Mouse (Mus musculus): ENCODE data around the gene Mef2d. TPM values are rescaled to one million over a fixed set of nuclear protein-coding genes. Genes with fewer than 3 reads are reported as not detected.
"Not testable (repeated sequence)": the region's sequence is repeated elsewhere in the genome, so short reads cannot be mapped to it uniquely, and the experiment has no call there.

The Mef2d gene
- total RNA-seq, 2 experiments from 2014 or later, result 111 to 122 TPM

- intact Hi-C loops (cut with DNase I), result loop anchor here (5.0 kb wide), 1 partner anchor 38 kb away; no protein-coding TSS in a partner anchor
- no peak for DNase-seq (ENCODE audit: low spot score)
Observed at GRCm38 (mm10) chr3:88170361-88170760, 28.2 kb downstream of the Mef2d start.

GRCm38 (mm10) chr3:88172440-88172839 is 30.3 kb downstream of the Mef2d start:
- DNase-seq (ENCODE audit: low spot score), result no peak

GRCm38 (mm10) chr3:88173375-88173774 is 31.2 kb downstream of the Mef2d start:
- no peak for DNase-seq (ENCODE audit: low spot score)
- intact Hi-C loops (cut with DNase I), result loop anchor here (2.0 to 5.0 kb wide), 2 partner anchors 41 to 85 kb away; no protein-coding TSS in a partner anchor

More at GRCm38 (mm10) chr3:88172440-88172839, 30.3 kb downstream of the Mef2d start:
- intact Hi-C loops (cut with DNase I), result loop anchor here (2.0 to 5.0 kb wide), 2 partner anchors 40 to 84 kb away; no protein-coding TSS in a partner anchor

GRCm38 (mm10) chr3:88174894-88175293 is 32.7 kb downstream of the Mef2d start:
- no peak for DNase-seq (ENCODE audit: low spot score)

GRCm38 (mm10) chr3:88177106-88177505 is 34.9 kb downstream of the Mef2d start:
- DNase-seq (ENCODE audit: low spot score), result no peak
- intact Hi-C loops (cut with DNase I), result no loop called here

More at GRCm38 (mm10) chr3:88174894-88175293, 32.7 kb downstream of the Mef2d start:
- intact Hi-C loops (cut with DNase I), result loop anchor here (2.0 to 5.0 kb wide), 2 partner anchors 32 to 43 kb away; partner anchors contain the start of gene Mef2d

- DNase-seq (ENCODE audit: low spot score), result peak; percentile 100
- intact Hi-C loops (cut with DNase I), result no loop called here
Observed at GRCm38 (mm10) chr3:88177562-88178345, 35.6 kb downstream of the Mef2d start.

- DNase-seq (ENCODE audit: low spot score); intact Hi-C loops (cut with DNase I): not testable (repeated sequence)
Observed at GRCm38 (mm10) chr3:88178346-88178733, 36.2 kb downstream of the Mef2d start.

- intact Hi-C loops (cut with DNase I), result no loop called here
- no peak for DNase-seq (ENCODE audit: low spot score)
Observed at GRCm38 (mm10) chr3:88178986-88179385, 36.8 kb downstream of the Mef2d start.

- DNase-seq (ENCODE audit: low spot score), result no peak
- intact Hi-C loops (cut with DNase I), result no loop called here
Observed at GRCm38 (mm10) chr3:88181374-88181773, 39.2 kb downstream of the Mef2d start.

GRCm38 (mm10) chr3:88186424-88186823 is 44.3 kb downstream of the Mef2d start:
- no peak for DNase-seq (ENCODE audit: low spot score)
- intact Hi-C loops (cut with DNase I), result no loop called here

- intact Hi-C loops (cut with DNase I), result no loop called here
- DNase-seq (ENCODE audit: low spot score), result no peak
Observed at GRCm38 (mm10) chr3:88191146-88191545, 49.0 kb downstream of the Mef2d start.

- DNase-seq (ENCODE audit: low spot score), result no peak
- intact Hi-C loops (cut with DNase I), result loop anchor here (1.0 kb wide), 1 partner anchor 50 kb away; no protein-coding TSS in a partner anchor
Observed at GRCm38 (mm10) chr3:88191820-88192616, 49.8 kb downstream of the Mef2d start.

GRCm38 (mm10) chr3:88197741-88198504 is 55.8 kb downstream of the Mef2d start:
- DNase-seq (ENCODE audit: low spot score), result no peak
- intact Hi-C loops (cut with DNase I), result no loop called here

- intact Hi-C loops (cut with DNase I), result no loop called here
- DNase-seq (ENCODE audit: low spot score), result no peak
Observed at GRCm38 (mm10) chr3:88198505-88199020, 56.4 kb downstream of the Mef2d start.

GRCm38 (mm10) chr3:88199541-88200110 is 57.5 kb downstream of the Mef2d start:
- no peak for DNase-seq (ENCODE audit: low spot score)
- intact Hi-C loops (cut with DNase I), result no loop called here

GRCm38 (mm10) chr3:88200161-88200971 is 58.2 kb downstream of the Mef2d start:
- DNase-seq (ENCODE audit: low spot score), result no peak
- intact Hi-C loops (cut with DNase I), result no loop called here

GRCm38 (mm10) chr3:88200972-88201330 is 58.8 kb downstream of the Mef2d start:
- intact Hi-C loops (cut with DNase I), result no loop called here
- no peak for DNase-seq (ENCODE audit: low spot score)

GRCm38 (mm10) chr3:88201640-88202039 is 59.5 kb downstream of the Mef2d start:
- intact Hi-C loops (cut with DNase I), result no loop called here
- no peak for DNase-seq (ENCODE audit: low spot score)

GRCm38 (mm10) chr3:88202986-88203385 is 60.8 kb downstream of the Mef2d start:
- no peak for DNase-seq (ENCODE audit: low spot score)
- intact Hi-C loops (cut with DNase I), result no loop called here

Data from heart, postnatal 25 days (tissue).